Mouse (Mus musculus) ES-Bruce4 (cell line): ENCODE data around the gene 3110009E18Rik. TPM values are rescaled to one million over a fixed set of nuclear protein-coding genes. Genes with fewer than 3 reads are reported as not detected.

Source experiments
- H3K27ac ChIP-seq: 2 replicates; pipeline ENCODE4 v1.5.1; 2012; ENCODE audit warnings: low read length, inconsistent platforms; ENCODE audit not compliant: insufficient read depth
- H3K27me3 ChIP-seq: 2 replicates; pipeline ENCODE4 v1.6.1; 2012; ENCODE audit warnings: mild to moderate bottlenecking, low read length, inconsistent platforms; ENCODE audit not compliant: control insufficient read depth, poor library complexity, insufficient read depth, severe bottlenecking
- H3K36me3 ChIP-seq: 2 replicates; pipeline ENCODE4 v1.6.1; 2012; ENCODE audit warnings: inconsistent platforms, mild to moderate bottlenecking, low read length, moderate library complexity; ENCODE audit not compliant: control insufficient read depth, poor library complexity, insufficient read depth, severe bottlenecking
- H3K4me1 ChIP-seq: one replicate; pipeline ENCODE4 v1.8.1; 2011; ENCODE audit warnings: low read length; ENCODE audit not compliant: control insufficient read depth, insufficient read depth
- H3K4me3 ChIP-seq: 2 replicates; pipeline ENCODE4 v1.5.1; 2011; ENCODE audit warnings: low read depth, mild to moderate bottlenecking, low read length
- H3K9ac ChIP-seq: 2 replicates; pipeline ENCODE4 v1.6.1; 2012; ENCODE audit warnings: low read depth, mild to moderate bottlenecking, inconsistent platforms; ENCODE audit not compliant: poor library complexity, severe bottlenecking
- H3K9me3 ChIP-seq: replicated peaks from 2 replicates; pipeline ENCODE4 v1.6.1; 2012; ENCODE audit warnings: mild to moderate bottlenecking, low read length, inconsistent platforms; ENCODE audit not compliant: control insufficient read depth, poor library complexity, insufficient read depth, severe bottlenecking
- CTCF ChIP-seq: IDR thresholded peaks from one replicate; pipeline ENCODE4 v1.8.1; 2011; ENCODE audit warnings: low read depth, low read length
- EP300 ChIP-seq: IDR thresholded peaks from 2 replicates; pipeline ENCODE4 v1.6.1; 2011; ENCODE audit warnings: low read depth, low read length; ENCODE audit not compliant: insufficient read depth
- POLR2A ChIP-seq: IDR thresholded peaks from one replicate; pipeline ENCODE4 v1.8.1; 2011; ENCODE audit warnings: low read length; ENCODE audit not compliant: insufficient read depth
- polyA plus RNA-seq: library from polyadenylated mRNA; stranded (reverse); fragments of >200 nt; gene quantifications from 2 replicates; pipeline ENCODE4 v1.2.4, GENCODE M21; 2011; ENCODE audit warnings: low read depth; ENCODE audit not compliant: missing spikeins, insufficient read depth, insufficient read length

3110009E18Rik gene
- polyA plus RNA-seq, 1 experiment: 16.0 TPM

DNA sequence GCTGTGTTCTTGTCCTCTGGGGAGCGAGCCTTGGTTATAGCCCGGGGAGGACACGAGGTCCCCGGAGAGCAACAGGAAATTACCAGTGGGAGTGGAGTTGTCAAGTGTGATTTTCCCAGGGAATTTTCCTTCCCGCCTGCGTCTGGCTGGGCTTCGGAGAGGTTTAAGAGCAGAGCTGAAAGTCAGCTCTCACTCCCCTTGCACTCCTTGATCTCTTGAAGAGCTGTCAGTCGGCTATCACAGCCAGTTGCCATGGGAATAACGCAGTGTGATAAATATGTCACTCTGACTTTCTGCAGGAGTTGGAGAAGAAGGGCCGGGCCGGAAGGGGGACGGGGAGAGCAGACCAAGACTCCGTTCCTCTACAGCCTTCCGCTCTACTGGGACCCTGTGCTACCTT is 55.3 kb downstream of the 3110009E18Rik start:
- Histone ChIP-seq H3K27me3 (no peaks in the 10 kb centered on the region), H3K9me3 (no peaks in the 10 kb centered on the region), H3K4me3 (no peak overlapping the region), H3K27ac (no peak overlapping the region), H3K4me1 (no peaks in the 10 kb centered on the region), H3K36me3 (no peaks in the 10 kb centered on the region), H3K9ac (no peak overlapping the region)
- TF ChIP-seq POLR2A (no peak), CTCF (no peak)

DNA sequence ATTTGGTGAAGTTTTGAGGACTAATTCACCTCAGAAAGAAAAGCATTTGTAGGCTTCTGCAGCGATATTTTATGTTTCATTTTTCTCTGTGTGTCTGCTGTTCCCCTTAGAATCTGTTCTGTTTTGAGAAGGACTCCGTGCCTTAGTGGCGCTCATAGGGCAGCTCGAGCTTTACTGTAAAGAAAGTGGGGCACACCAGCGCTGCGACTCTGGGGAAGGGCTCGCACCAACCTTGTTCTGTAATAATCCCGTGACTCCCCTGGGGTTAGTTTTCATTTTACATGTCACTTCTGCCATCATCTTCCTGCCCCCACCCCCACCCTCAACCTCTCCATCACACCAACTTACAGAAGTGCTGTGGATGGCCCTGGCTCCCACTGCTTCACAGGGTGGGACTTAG is 56.2 kb downstream of the 3110009E18Rik start:
- no peak for TF ChIP-seq POLR2A
- no peak for TF ChIP-seq CTCF
- TF ChIP-seq EP300: no peak
- no peak overlapping the region for H3K9ac ChIP-seq

DNA sequence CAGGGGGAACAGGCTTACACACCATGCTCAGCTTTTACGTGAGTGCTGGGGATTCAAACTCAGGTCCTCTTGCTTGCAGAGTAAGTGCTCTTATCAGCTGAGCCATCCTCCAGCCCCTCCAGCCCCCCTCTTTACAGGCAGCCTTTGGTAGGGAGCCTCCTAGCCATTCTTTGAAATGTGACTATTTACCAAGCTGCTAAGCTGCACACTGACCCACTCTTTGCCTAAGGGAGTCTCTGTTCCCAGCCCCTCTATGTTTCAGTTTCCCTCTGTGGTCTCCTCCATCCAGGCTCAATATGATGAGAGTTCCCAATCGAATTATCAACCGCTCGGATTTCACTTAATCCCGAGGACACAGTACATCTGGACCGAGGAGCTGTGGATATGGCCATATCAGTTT is 65.2 kb downstream of the 3110009E18Rik start:
- Histone ChIP-seq H3K9ac (no peak overlapping the region), H3K27ac (no peak overlapping the region), H3K9me3 (no peaks in the 10 kb centered on the region), H3K27me3 (no peaks in the 10 kb centered on the region), H3K36me3 (no peaks in the 10 kb centered on the region), H3K4me1 (no peaks in the 10 kb centered on the region), H3K4me3 (no peak overlapping the region)
- TF ChIP-seq CTCF (no peak), POLR2A (no peak), EP300 (no peak)

More for the DNA sequence above, 56.2 kb downstream of the 3110009E18Rik start:
- no peak overlapping the region for H3K4me3 ChIP-seq
- H3K36me3 ChIP-seq: no peaks in the 10 kb centered on the region
- H3K4me1 ChIP-seq: no peaks in the 10 kb centered on the region
- H3K27me3 ChIP-seq: no peaks in the 10 kb centered on the region
- no peak overlapping the region for H3K27ac ChIP-seq
- no peaks in the 10 kb centered on the region for H3K9me3 ChIP-seq

DNA sequence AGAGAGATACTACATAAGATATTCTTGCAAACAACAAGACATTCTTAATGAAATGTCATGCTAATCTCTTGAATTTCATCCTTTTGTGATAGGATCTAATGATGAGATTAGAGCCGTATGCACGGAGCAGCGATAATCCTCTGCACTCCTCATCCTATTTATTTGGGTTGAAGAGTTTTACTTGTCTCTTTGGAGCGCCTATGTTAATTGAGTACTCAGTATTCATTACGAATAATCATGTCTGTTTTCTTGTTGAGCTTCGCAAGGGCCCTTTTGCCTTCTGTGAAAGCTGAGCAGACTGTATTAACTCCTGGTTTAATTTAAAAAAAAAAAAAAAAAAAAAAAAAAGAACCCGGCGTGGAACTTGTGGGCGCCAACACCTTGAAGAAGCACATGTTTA is 65.7 kb downstream of the 3110009E18Rik start:
- Histone ChIP-seq H3K4me1 (no peaks in the 10 kb centered on the region), H3K27me3 (no peaks in the 10 kb centered on the region), H3K36me3 (no peaks in the 10 kb centered on the region), H3K27ac (no peak overlapping the region), H3K9ac (no peak overlapping the region), H3K9me3 (no peaks in the 10 kb centered on the region), H3K4me3 (no peak overlapping the region)
- TF ChIP-seq CTCF (no peak), EP300 (no peak), POLR2A (no peak)

DNA sequence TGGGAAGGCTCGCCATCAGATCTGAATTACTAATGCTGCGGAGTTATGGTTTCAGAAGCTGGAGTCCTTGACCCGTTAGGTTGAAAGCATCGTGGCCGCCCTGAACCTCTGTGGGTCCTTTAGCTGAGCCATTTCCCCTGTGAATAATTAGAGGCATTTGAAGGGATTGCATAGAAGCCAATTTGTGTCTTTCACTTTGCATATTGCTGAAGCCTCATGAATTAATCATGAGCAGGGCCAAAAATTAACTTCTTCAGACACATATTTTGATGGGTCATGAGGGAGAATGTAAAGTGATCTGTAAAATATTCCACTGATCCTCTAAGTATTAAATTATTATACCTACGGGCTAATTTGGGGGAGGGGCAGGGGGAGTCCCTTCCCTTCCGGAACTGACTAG is 66.1 kb downstream of the 3110009E18Rik start:
- H3K36me3 ChIP-seq: no peaks in the 10 kb centered on the region
- TF ChIP-seq EP300: no peak
- TF ChIP-seq POLR2A: no peak
- no peak for TF ChIP-seq CTCF
- H3K4me1 ChIP-seq: no peaks in the 10 kb centered on the region
- H3K9me3 ChIP-seq: no peaks in the 10 kb centered on the region
- H3K9ac ChIP-seq: no peak overlapping the region
- no peaks in the 10 kb centered on the region for H3K27me3 ChIP-seq
- H3K4me3 ChIP-seq: no peak overlapping the region
- H3K27ac ChIP-seq: no peak overlapping the region

DNA sequence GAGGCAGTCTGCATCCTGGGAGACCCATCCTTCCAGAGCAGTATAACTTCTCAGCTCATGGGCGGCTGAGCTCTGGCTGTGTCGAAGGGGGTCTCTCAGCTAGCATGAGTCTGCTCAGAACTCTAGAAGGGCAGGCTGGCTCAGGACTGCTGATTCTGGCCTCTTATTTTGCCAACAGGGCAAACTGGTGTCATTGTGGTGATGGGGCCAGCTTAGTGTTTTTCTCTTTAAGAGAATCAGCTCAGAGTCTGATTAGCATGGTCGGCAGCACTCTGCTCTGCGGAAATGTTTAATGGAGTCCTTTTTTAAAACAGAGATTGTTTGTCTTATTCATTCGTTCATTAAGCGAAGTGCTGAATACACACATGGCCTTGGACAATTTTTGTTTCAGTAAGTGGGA is 68.2 kb downstream of the 3110009E18Rik start:
- H3K9ac ChIP-seq: no peak overlapping the region
- H3K27me3 ChIP-seq: no peaks in the 10 kb centered on the region
- no peak overlapping the region for H3K4me3 ChIP-seq
- no peaks in the 10 kb centered on the region for H3K4me1 ChIP-seq
- TF ChIP-seq POLR2A: no peak
- no peak for TF ChIP-seq EP300
- no peak for TF ChIP-seq CTCF
- H3K9me3 ChIP-seq: no peaks in the 10 kb centered on the region
- no peak overlapping the region for H3K27ac ChIP-seq
- no peaks in the 10 kb centered on the region for H3K36me3 ChIP-seq
